ENCODE assay signal across 9 mouse cellular contexts in genomic region chr12:81205619-81206560, GRCm38 (mm10).
A peak's percentile ranks its signal among the peaks of the same experiment; 100 is the strongest.
DNase-seq lines count a peak whose midpoint lies in the region; ATAC-seq and TF ChIP-seq lines count a peak whose summit lies in the region.
"Had no signal": no experiment of that assay in that cellular context is flagged by ENCODE, and none has a peak within 500 bp of the region (broad histone marks: within the 10 kb centered on the region; RNA-seq: fewer than 3 reads in every experiment).

No protein-coding gene starts in this region.

- H3K9me3 ChIP-seq in lung, postnatal 0 days (ENCODE audit: low read length), result no peaks in the 10 kb centered on the region
- H3K9me3 ChIP-seq: megakaryocyte, embryonic 14.5 days had no signal

- H3K27me3 ChIP-seq in heart, adult 2 months (ENCODE audit: control insufficient read depth, insufficient read depth, low read length), result no peaks in the 10 kb centered on the region
- H3K27me3 ChIP-seq in lung, postnatal 0 days (replicated peaks; ENCODE audit: insufficient read depth, low read length), result no peaks in the 10 kb centered on the region
- H3K27me3 ChIP-seq: megakaryocyte, embryonic 14.5 days had no signal

- no peak overlapping the region for H3K4me2 ChIP-seq in lung, postnatal 0 days (replicated peaks; ENCODE audit: low read depth, low read length)

- WGBS in heart, adult 2 months, result 21% methylated on average over 6 of the region's 6 CpGs
- 17% methylated on average over 6 of the region's 6 CpGs for WGBS in lung, postnatal 0 days

- H3K9ac ChIP-seq in heart, adult 2 months (ENCODE audit: low read depth, low read length), result no peak overlapping the region
- no peak overlapping the region for H3K9ac ChIP-seq in lung, postnatal 0 days (replicated peaks; ENCODE audit: low read depth)

- no peak overlapping the region for H3K27ac ChIP-seq in heart, adult 2 months
- H3K27ac ChIP-seq in lung, postnatal 0 days (ENCODE audit: low read length), result no peak overlapping the region

- H3K79me2 ChIP-seq in heart, adult 2 months (replicated peaks; ENCODE audit: control insufficient read depth, insufficient read depth, low read length), result no peaks in the 10 kb centered on the region

- ATAC-seq in lung, postnatal 0 days, result no peak
- ATAC-seq in CD4-positive, CD25-positive, alpha-beta regulatory T cell, adult 4 months, result no peak

- peak; percentile 6 to 37 for DNase-seq in heart, adult 2 months
- no peak for DNase-seq in heart, adult 8-10 months (ENCODE audit: low spot score)
- peak; percentile 50 for DNase-seq in A20 (ENCODE audit: low read depth, low spot score)
- DNase-seq in embryo, embryonic 10 days (ENCODE audit: low spot score), result peak; percentile 89
- DNase-seq in lung, postnatal 0 days (ENCODE audit: low spot score), result peak; percentile 54
- DNase-seq in spleen, adult 18-20 months, result no peak
- no peak for DNase-seq in urinary bladder, adult 18-20 months (ENCODE audit: low spot score in 2 of 2)

- intact Hi-C loops in heart, adult 2 months (cut with DNase I), result no loop called here

- H3K4me3 ChIP-seq in heart, adult 2 months, result no peak overlapping the region
- no peak overlapping the region for H3K4me3 ChIP-seq in lung, postnatal 0 days (ENCODE audit: low read depth, low read length)
- H3K4me3 ChIP-seq: megakaryocyte, embryonic 14.5 days had no signal

- no peak for TF ChIP-seq POLR2A in heart, adult 2 months (IDR thresholded peaks at IDR 0.05; ENCODE audit: insufficient read depth, low read depth, low read length)

- H3K4me1 ChIP-seq in heart, adult 2 months (ENCODE audit: control insufficient read depth, insufficient read depth, low read length), result no peaks in the 10 kb centered on the region
- no peaks in the 10 kb centered on the region for H3K4me1 ChIP-seq in lung, postnatal 0 days (ENCODE audit: insufficient read depth, low read depth, low read length)
- H3K4me1 ChIP-seq: megakaryocyte, embryonic 14.5 days had no signal

- TF ChIP-seq EP300 in heart, adult 2 months (IDR thresholded peaks at IDR 0.05; ENCODE audit: insufficient read depth, low read depth, low read length), result no peak
- TF ChIP-seq EP300 in lung, postnatal 0 days (IDR thresholded peaks at IDR 0.05), result no peak

- H3K36me3 ChIP-seq in heart, adult 2 months (ENCODE audit: control insufficient read depth, insufficient read depth, low read length), result no peaks in the 10 kb centered on the region
- no peaks in the 10 kb centered on the region for H3K36me3 ChIP-seq in lung, postnatal 0 days (ENCODE audit: insufficient read depth, low read length)

- TF ChIP-seq CTCF in heart, adult 2 months (IDR thresholded peaks at IDR 0.05), result no peak
- TF ChIP-seq CTCF in lung, postnatal 0 days (IDR thresholded peaks at IDR 0.05), result no peak

Comparison
In these comparisons a context has a peak if more than half of its experiments do, and no peak if none do; other contexts are left out.
1. DNase-seq: peak in heart, adult 2 months (2 of 2), A20 (single experiment), embryo, embryonic 10 days (single experiment) and lung, postnatal 0 days (single experiment); none in heart, adult 8-10 months (single experiment), spleen, adult 18-20 months (0 of 2) and urinary bladder, adult 18-20 months (0 of 2).